Mouse (Mus musculus) forebrain, embryonic 14.5 days (tissue): ENCODE data around the gene Arid5a. TPM values are rescaled to one million over a fixed set of nuclear protein-coding genes. Genes with fewer than 3 reads are reported as not detected.
A peak's percentile ranks its signal among the peaks of the same experiment; 100 is the strongest.

Experiments
- ATAC-seq: fragments of 200-750 bp; cut with Nextera tagmentation; 2 replicates; pipeline ENCODE4 v1.8.0; 2017; ENCODE audit warnings: mild to moderate bottlenecking, moderate library complexity
- DNase-seq: peaks from one replicate; pipeline ENCODE4 v3.0.0-alpha.2; 2015; ENCODE audit warnings: low spot score
- H3K27ac ChIP-seq: fragments of 300-500 bp; sonication (generic); 2 replicates; pipeline ENCODE4 v1.5.1; 2014; ENCODE audit warnings: low read depth, mild to moderate bottlenecking, control low read depth, low read length, moderate library complexity
- H3K27me3 ChIP-seq: fragments of 300-500 bp; sonication (generic); replicated peaks from 2 replicates; pipeline ENCODE4 v1.6.1; 2014; ENCODE audit warnings: low read length, control low read depth, mixed read lengths; ENCODE audit not compliant: control insufficient read depth, insufficient read depth
- H3K36me3 ChIP-seq: fragments of 300-500 bp; sonication (generic); 2 replicates; pipeline ENCODE4 v1.6.1; 2014; ENCODE audit warnings: low read length, control low read depth; ENCODE audit not compliant: control insufficient read depth, insufficient read depth
- H3K4me1 ChIP-seq: fragments of 300-500 bp; sonication (generic); 2 replicates; pipeline ENCODE4 v1.6.1; 2014; ENCODE audit warnings: antibody characterized with exemption, low read length, control low read depth; ENCODE audit not compliant: control insufficient read depth, insufficient read depth
- H3K4me2 ChIP-seq: fragments of 300-500 bp; sonication (generic); 2 replicates; pipeline ENCODE4 v1.6.1; 2014; ENCODE audit warnings: mild to moderate bottlenecking, control low read depth, low read length
- H3K4me3 ChIP-seq: fragments of 300-500 bp; sonication (generic); 2 replicates; pipeline ENCODE4 v1.5.1; 2014; ENCODE audit warnings: low read depth, low read length, control low read depth
- H3K9ac ChIP-seq: fragments of 300-500 bp; sonication (generic); 2 replicates; pipeline ENCODE4 v1.6.1; 2014; ENCODE audit warnings: mild to moderate bottlenecking, low read length, control low read depth, moderate library complexity
- H3K9me3 ChIP-seq: fragments of 300-500 bp; sonication (generic); replicated peaks from 2 replicates; pipeline ENCODE4 v1.6.1; 2016; ENCODE audit warnings: low read length, control low read depth, mixed read lengths; ENCODE audit not compliant: control insufficient read depth
- WGBS: fragments of 180-500 bp; shearing (Covaris S2); extraction: QIAGEN DNeasy Blood & Tissue Kit; methylation state at CpG from one replicate; pipeline ENCODE4 v1.1.7; 2014; 5-methylcytosine and 5-hydroxymethylcytosine counted together
- polyA plus RNA-seq: library from polyadenylated mRNA; unstranded; fragments of >200 nt; fragmentation: Nextera tagmentation; extraction: Ambion mirVana; gene quantifications from 2 replicates; pipeline ENCODE4 v1.2.1, GENCODE M21; 2014

Gene Arid5a
- 1.8 and 2.0 TPM in 2 replicates for polyA plus RNA-seq

- Histone ChIP-seq H3K4me1 (peaks cover 10% of the 10 kb centered on the region), H3K4me2 (peak within 1 kb of the TSS; percentile 89), H3K27ac (0 out of 2 replicates have a peak within 1 kb of the TSS, but pooled peaks have one; percentile 17), H3K27me3 (peaks cover 12% of the 10 kb centered on the region; the same call in 1 of the 2 replicates), H3K9ac (peak within 1 kb of the TSS; percentile 58), H3K4me3 (peak within 1 kb of the TSS; percentile 43), H3K9me3 (no peaks in the 10 kb centered on the region), H3K36me3 (no peaks in the 10 kb centered on the region)
- ATAC-seq, result peak; percentile 91
- peak; percentile 97 for DNase-seq
- WGBS, result under 1% methylated on average over 65 of the region's 65 CpGs
These were observed at the start of gene Arid5a for GRCm38 (mm10) chr1:36307495-36308280. TSS of gene Arid5a (plus strand) at chr1:36307733.

- no peaks in the 10 kb centered on the region for H3K4me1 ChIP-seq
- H3K27ac ChIP-seq, result no peak overlapping the region
- H3K36me3 ChIP-seq, result no peaks in the 10 kb centered on the region
- no peak overlapping the region for H3K4me3 ChIP-seq
- DNase-seq (no peak), ATAC-seq (no peak)
- H3K4me2 ChIP-seq, result no peak overlapping the region
- no peaks in the 10 kb centered on the region for H3K27me3 ChIP-seq
- H3K9ac ChIP-seq, result no peak overlapping the region
- WGBS, result 64% methylated on average over 2 of the region's 2 CpGs
- H3K9me3 ChIP-seq, result 0 out of 2 replicates have a peak, but pooled peaks cover 5% of the 10 kb centered on the region
These were observed 48.9 kb upstream of the Arid5a start for GRCm38 (mm10) chr1:36258631-36259030.

- no peak overlapping the region for H3K9ac ChIP-seq
- DNase-seq (no peak), ATAC-seq (no peak)
- H3K27ac ChIP-seq, result no peak overlapping the region
- no peaks in the 10 kb centered on the region for H3K36me3 ChIP-seq
- 0 out of 2 replicates have a peak, but pooled peaks cover 5% of the 10 kb centered on the region for H3K9me3 ChIP-seq
- WGBS, result 96% methylated on average over 2 of the region's 2 CpGs
- no peaks in the 10 kb centered on the region for H3K4me1 ChIP-seq
- no peaks in the 10 kb centered on the region for H3K27me3 ChIP-seq
- H3K4me2 ChIP-seq, result no peak overlapping the region
- H3K4me3 ChIP-seq, result no peak overlapping the region
These were observed 48.3 kb upstream of the Arid5a start for GRCm38 (mm10) chr1:36259281-36259680.

GRCm38 (mm10) chr1:36260418-36260817, 47.1 kb upstream of the Arid5a start:
- H3K4me3 ChIP-seq, result no peak overlapping the region
- no peaks in the 10 kb centered on the region for H3K36me3 ChIP-seq
- no peaks in the 10 kb centered on the region for H3K4me1 ChIP-seq
- no peaks in the 10 kb centered on the region for H3K27me3 ChIP-seq
- H3K4me2 ChIP-seq, result no peak overlapping the region
- no peak overlapping the region for H3K9ac ChIP-seq
- DNase-seq, result no peak
- H3K9me3 ChIP-seq, result 0 out of 2 replicates have a peak, but pooled peaks cover 5% of the 10 kb centered on the region
- H3K27ac ChIP-seq, result no peak overlapping the region
- no peak for ATAC-seq
- WGBS, result 87% methylated on average over 1 of the region's 1 CpGs

- no peak for DNase-seq
- H3K4me1 ChIP-seq, result no peaks in the 10 kb centered on the region
- no peak overlapping the region for H3K4me3 ChIP-seq
- no peak overlapping the region for H3K9ac ChIP-seq
- no peak overlapping the region for H3K4me2 ChIP-seq
- no peaks in the 10 kb centered on the region for H3K36me3 ChIP-seq
- H3K9me3 ChIP-seq, result no peaks in the 10 kb centered on the region
- 85% methylated on average over 19 of the region's 19 CpGs for WGBS
- ATAC-seq, result no peak
- H3K27ac ChIP-seq, result no peak overlapping the region
- no peaks in the 10 kb centered on the region for H3K27me3 ChIP-seq
These were observed 45.6 kb upstream of the Arid5a start for GRCm38 (mm10) chr1:36261708-36262504.

- no peak overlapping the region for H3K4me2 ChIP-seq
- no peaks in the 10 kb centered on the region for H3K27me3 ChIP-seq
- no peaks in the 10 kb centered on the region for H3K4me1 ChIP-seq
- no peaks in the 10 kb centered on the region for H3K9me3 ChIP-seq
- DNase-seq, result peak; percentile 11
- H3K27ac ChIP-seq, result no peak overlapping the region
- H3K4me3 ChIP-seq, result no peak overlapping the region
- ATAC-seq, result no peak
- WGBS, result 70% methylated on average over 13 of the region's 13 CpGs
- H3K36me3 ChIP-seq, result no peaks in the 10 kb centered on the region
- no peak overlapping the region for H3K9ac ChIP-seq
These were observed 43.6 kb upstream of the Arid5a start for GRCm38 (mm10) chr1:36263833-36264488.

- ATAC-seq, result no peak
These were observed 41.2 kb upstream of the Arid5a start for GRCm38 (mm10) chr1:36266293-36266692.

GRCm38 (mm10) chr1:36267595-36267994, 39.9 kb upstream of the Arid5a start:
- ATAC-seq (no peak), DNase-seq (no peak)
- 98% methylated on average over 3 of the region's 3 CpGs for WGBS
- Histone ChIP-seq H3K27me3 (0 out of 2 replicates have a peak, but pooled peaks cover 4% of the 10 kb centered on the region), H3K4me3 (no peak overlapping the region), H3K9ac (no peak overlapping the region), H3K36me3 (no peaks in the 10 kb centered on the region), H3K27ac (no peak overlapping the region), H3K4me1 (no peaks in the 10 kb centered on the region), H3K4me2 (no peak overlapping the region), H3K9me3 (no peaks in the 10 kb centered on the region)

More at GRCm38 (mm10) chr1:36266293-36266692, 41.2 kb upstream of the Arid5a start:
- Histone ChIP-seq H3K4me2 (no peak overlapping the region), H3K27ac (no peak overlapping the region), H3K27me3 (0 out of 2 replicates have a peak, but pooled peaks cover 4% of the 10 kb centered on the region), H3K4me1 (no peaks in the 10 kb centered on the region), H3K36me3 (no peaks in the 10 kb centered on the region), H3K9me3 (no peaks in the 10 kb centered on the region), H3K4me3 (no peak overlapping the region), H3K9ac (no peak overlapping the region)
- WGBS, result 82% methylated on average over 6 of the region's 6 CpGs
- no peak for DNase-seq
